Mouse (Mus musculus): Measurements from ENCODE around the gene Tanc2. TPM values are rescaled to one million over a fixed set of nuclear protein-coding genes. Genes with fewer than 3 reads are reported as not detected.

Gene Tanc2
- polyA plus RNA-seq, 1 experiment: 18.7 TPM

GRCm38 (mm10) chr11:105920098-105920785, 330.5 kb downstream of the Tanc2 start:
- Histone ChIP-seq H3K27me3 (ENCODE audit: control insufficient read depth, insufficient read depth, low read length) (no peaks in the 10 kb centered on the region), H3K4me3 (replicated peaks; ENCODE audit: insufficient read depth, low read depth, low read length) (no peak overlapping the region), H3K4me1 (ENCODE audit: control insufficient read depth, insufficient read depth, low read length) (no peaks in the 10 kb centered on the region), H3K27ac (ENCODE audit: insufficient read depth, low read length) (no peak overlapping the region)
- no peak for TF ChIP-seq POLR2A (IDR thresholded peaks at IDR 0.05; ENCODE audit: borderline replicate concordance, insufficient read depth, low read length)
- TF ChIP-seq CTCF (IDR thresholded peaks at IDR 0.05; ENCODE audit: borderline replicate concordance, insufficient read depth, low read depth, low read length): no peak
- WGBS: 25% methylated on average over 3 of the region's 3 CpGs
- no peak for DNase-seq

DNA sequence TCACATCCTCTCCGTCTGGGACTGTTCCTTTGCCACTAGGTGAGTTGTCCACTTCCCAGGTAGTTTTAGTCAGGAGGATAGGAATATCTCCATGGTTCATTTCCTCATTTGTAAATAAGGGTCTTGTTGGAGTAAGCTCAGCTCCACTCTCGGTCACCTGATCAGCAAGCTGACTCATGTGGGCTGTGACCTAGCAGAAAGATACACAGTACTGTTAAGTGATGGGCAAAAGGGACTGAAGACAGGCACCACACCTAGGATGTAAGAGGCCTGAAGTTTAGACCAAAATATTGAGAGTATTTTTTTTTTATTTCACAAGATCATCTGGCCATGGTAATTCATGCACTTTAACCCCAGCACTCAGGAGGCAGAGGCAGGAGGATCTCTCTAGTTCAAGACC, 331.1 kb downstream of the Tanc2 start:
- 87% methylated on average over 2 of the region's 2 CpGs for WGBS
- TF ChIP-seq CTCF (IDR thresholded peaks at IDR 0.05; ENCODE audit: borderline replicate concordance, insufficient read depth, low read depth, low read length) (no peak), POLR2A (IDR thresholded peaks at IDR 0.05; ENCODE audit: borderline replicate concordance, insufficient read depth, low read length) (no peak)
- Histone ChIP-seq H3K4me1 (ENCODE audit: control insufficient read depth, insufficient read depth, low read length) (no peaks in the 10 kb centered on the region), H3K27ac (ENCODE audit: insufficient read depth, low read length) (no peak overlapping the region), H3K27me3 (ENCODE audit: control insufficient read depth, insufficient read depth, low read length) (no peaks in the 10 kb centered on the region), H3K4me3 (replicated peaks; ENCODE audit: insufficient read depth, low read depth, low read length) (no peak overlapping the region)
- DNase-seq: no peak

DNA sequence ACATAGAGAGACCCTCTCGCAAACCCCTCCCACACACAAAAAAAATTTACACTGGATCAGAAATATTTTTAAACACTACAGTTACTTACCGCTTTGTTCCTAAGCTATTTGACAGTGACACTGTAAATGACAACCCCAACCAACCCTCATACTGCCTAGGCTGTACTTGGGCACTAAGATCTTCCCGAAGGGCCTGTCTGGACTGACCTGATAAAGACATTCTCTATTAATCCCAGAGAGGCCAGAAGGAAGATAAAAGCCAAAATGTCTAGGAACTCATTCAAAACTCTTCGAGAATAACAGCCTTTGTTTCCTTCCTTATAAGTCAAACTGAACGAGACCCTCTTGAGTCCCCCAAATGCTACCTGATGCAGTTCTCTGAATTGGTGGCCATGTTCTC, 331.5 kb downstream of the Tanc2 start:
- Histone ChIP-seq H3K27ac (ENCODE audit: insufficient read depth, low read length) (no peak overlapping the region), H3K4me3 (replicated peaks; ENCODE audit: insufficient read depth, low read depth, low read length) (no peak overlapping the region), H3K27me3 (ENCODE audit: control insufficient read depth, insufficient read depth, low read length) (no peaks in the 10 kb centered on the region), H3K4me1 (ENCODE audit: control insufficient read depth, insufficient read depth, low read length) (no peaks in the 10 kb centered on the region)
- WGBS: 95% methylated on average over 5 of the region's 5 CpGs
- DNase-seq: no peak
- TF ChIP-seq CTCF (IDR thresholded peaks at IDR 0.05; ENCODE audit: borderline replicate concordance, insufficient read depth, low read depth, low read length) (no peak), POLR2A (IDR thresholded peaks at IDR 0.05; ENCODE audit: borderline replicate concordance, insufficient read depth, low read length) (no peak)

- Histone ChIP-seq H3K27ac (ENCODE audit: insufficient read depth, low read length) (no peak overlapping the region), H3K4me1 (ENCODE audit: control insufficient read depth, insufficient read depth, low read length) (no peaks in the 10 kb centered on the region), H3K27me3 (ENCODE audit: control insufficient read depth, insufficient read depth, low read length) (no peaks in the 10 kb centered on the region), H3K4me3 (replicated peaks; ENCODE audit: insufficient read depth, low read depth, low read length) (no peak overlapping the region)
- DNase-seq: no peak
- TF ChIP-seq CTCF (IDR thresholded peaks at IDR 0.05; ENCODE audit: borderline replicate concordance, insufficient read depth, low read depth, low read length): no peak
- no peak for TF ChIP-seq POLR2A (IDR thresholded peaks at IDR 0.05; ENCODE audit: borderline replicate concordance, insufficient read depth, low read length)
- WGBS: 83% methylated on average over 20 of the region's 20 CpGs
Measured at GRCm38 (mm10) chr11:105922769-105923663, 333.2 kb downstream of the Tanc2 start.

DNA sequence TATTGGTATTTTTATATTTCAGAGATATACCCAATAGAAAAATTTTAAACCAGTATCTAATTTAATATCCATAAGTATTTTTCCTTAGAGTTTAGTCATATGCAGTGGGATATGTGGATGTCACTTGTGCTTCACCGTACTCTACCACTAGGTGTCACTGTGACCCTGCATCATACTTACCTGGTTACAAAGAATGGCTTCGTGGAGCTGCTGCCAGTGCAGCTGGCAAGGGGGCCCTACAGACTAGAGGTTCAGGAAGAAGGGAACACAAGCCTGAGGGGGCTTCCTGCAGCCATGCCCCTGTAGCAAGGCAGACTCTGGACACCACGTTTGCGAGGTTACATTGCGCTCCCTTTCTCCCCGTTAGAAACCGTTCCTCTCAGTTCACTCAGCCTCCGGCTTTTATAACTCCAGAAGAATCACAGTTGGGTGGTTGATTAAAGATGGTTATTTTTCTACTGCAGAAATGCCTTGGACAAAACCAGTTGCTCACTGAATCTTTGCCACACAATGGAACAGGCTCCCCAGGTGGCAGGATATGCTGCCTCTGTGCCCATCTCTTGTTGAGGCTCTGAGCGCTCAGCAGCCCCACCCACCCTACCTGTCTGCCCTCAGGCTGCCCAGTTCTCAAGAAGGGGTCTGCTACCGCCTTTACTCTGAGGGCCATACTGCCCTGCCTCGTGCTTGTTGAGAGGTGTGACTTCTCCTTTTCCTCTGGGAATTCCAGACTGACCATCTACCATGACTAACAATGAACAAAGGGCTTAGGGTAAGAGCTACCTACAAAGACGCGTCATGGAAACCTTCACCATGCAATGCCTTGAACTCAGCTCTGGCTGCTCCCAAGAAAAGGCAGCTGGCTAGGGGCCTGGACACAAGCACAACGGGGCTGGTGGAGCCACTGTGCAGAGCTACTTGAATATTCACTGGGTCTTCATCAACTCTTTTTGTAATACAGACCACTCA, 337.6 kb downstream of the Tanc2 start:
- DNase-seq: peak; percentile 73 to 77
- no peak overlapping the region for H3K27ac ChIP-seq (ENCODE audit: insufficient read depth, low read length)
- peak; percentile 85 for TF ChIP-seq CTCF (IDR thresholded peaks at IDR 0.05; ENCODE audit: borderline replicate concordance, insufficient read depth, low read depth, low read length)
- no peak for TF ChIP-seq POLR2A (IDR thresholded peaks at IDR 0.05; ENCODE audit: borderline replicate concordance, insufficient read depth, low read length)
- 49% methylated on average over 14 of the region's 14 CpGs for WGBS
- no peaks in the 10 kb centered on the region for H3K27me3 ChIP-seq (ENCODE audit: control insufficient read depth, insufficient read depth, low read length)
- no peaks in the 10 kb centered on the region for H3K4me1 ChIP-seq (ENCODE audit: control insufficient read depth, insufficient read depth, low read length)
- peak overlapping the region; percentile 27 for H3K4me3 ChIP-seq (replicated peaks; ENCODE audit: insufficient read depth, low read depth, low read length)

DNA sequence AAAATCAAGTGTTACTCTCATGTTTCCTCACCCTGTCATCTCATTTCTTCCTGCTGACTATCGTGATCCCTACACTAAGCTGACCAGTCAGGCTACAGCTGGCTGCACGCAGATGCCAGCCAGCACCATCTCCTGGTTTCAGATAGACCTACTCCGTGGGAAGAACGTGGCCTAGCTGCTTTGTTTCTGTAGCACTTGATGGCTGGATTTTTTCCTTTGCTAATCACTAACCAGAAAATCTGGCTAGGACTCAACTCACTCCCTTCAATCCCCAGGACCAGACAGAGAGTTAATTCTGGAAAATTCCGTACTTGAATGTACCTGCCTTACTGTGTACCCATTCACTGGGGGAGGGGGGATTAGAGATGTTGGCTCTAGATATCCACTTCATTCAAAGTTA, 338.4 kb downstream of the Tanc2 start:
- DNase-seq: no peak
- WGBS: 75% methylated on average over 5 of the region's 5 CpGs
- TF ChIP-seq POLR2A (IDR thresholded peaks at IDR 0.05; ENCODE audit: borderline replicate concordance, insufficient read depth, low read length) (no peak), CTCF (IDR thresholded peaks at IDR 0.05; ENCODE audit: borderline replicate concordance, insufficient read depth, low read depth, low read length) (no peak)

DNA sequence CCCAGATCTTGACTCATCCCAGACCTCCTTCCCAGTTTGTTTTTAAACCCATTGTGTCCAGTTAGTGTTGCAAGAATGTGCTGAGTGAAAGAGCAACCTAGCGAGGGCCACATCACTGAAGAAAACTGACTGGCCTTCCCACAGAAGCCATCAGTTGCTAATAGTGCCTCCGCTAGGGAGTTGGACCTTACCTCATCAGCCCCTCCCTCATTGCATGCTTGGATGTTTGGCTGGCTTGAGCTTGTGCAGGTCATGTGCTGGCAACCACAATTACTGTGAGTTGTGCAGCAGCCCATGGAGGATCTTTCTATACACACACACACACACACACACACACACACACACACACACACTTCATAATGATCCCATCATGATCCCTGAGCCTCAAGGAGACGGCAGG, 341.6 kb downstream of the Tanc2 start:
- WGBS: 90% methylated on average over 3 of the region's 3 CpGs
- no peaks in the 10 kb centered on the region for H3K27me3 ChIP-seq (ENCODE audit: control insufficient read depth, insufficient read depth, low read length)
- no peak for DNase-seq
- H3K4me1 ChIP-seq (ENCODE audit: control insufficient read depth, insufficient read depth, low read length): no peaks in the 10 kb centered on the region
- no peak overlapping the region for H3K4me3 ChIP-seq (replicated peaks; ENCODE audit: insufficient read depth, low read depth, low read length)
- H3K27ac ChIP-seq (ENCODE audit: insufficient read depth, low read length): no peak overlapping the region
- no peak for TF ChIP-seq CTCF (IDR thresholded peaks at IDR 0.05; ENCODE audit: borderline replicate concordance, insufficient read depth, low read depth, low read length)
- no peak for TF ChIP-seq POLR2A (IDR thresholded peaks at IDR 0.05; ENCODE audit: borderline replicate concordance, insufficient read depth, low read length)

More for the DNA sequence above, 338.4 kb downstream of the Tanc2 start:
- no peaks in the 10 kb centered on the region for H3K4me1 ChIP-seq (ENCODE audit: control insufficient read depth, insufficient read depth, low read length)
- H3K27ac ChIP-seq (ENCODE audit: insufficient read depth, low read length): no peak overlapping the region
- H3K4me3 ChIP-seq (replicated peaks; ENCODE audit: insufficient read depth, low read depth, low read length): no peak overlapping the region
- H3K27me3 ChIP-seq (ENCODE audit: control insufficient read depth, insufficient read depth, low read length): no peaks in the 10 kb centered on the region
